Mouse (Mus musculus) lung, postnatal 0 days (tissue): ENCODE results near the gene Uimc1.

Experiments used
- CTCF ChIP-seq: IDR thresholded peaks from 2 replicates; pipeline ENCODE4 v1.5.1; 2016; ENCODE audit warnings: antibody characterized with exemption, mild to moderate bottlenecking
- EP300 ChIP-seq: IDR thresholded peaks from 2 replicates; pipeline ENCODE4 v1.6.1; 2016; ENCODE audit warnings: antibody characterized with exemption, mild to moderate bottlenecking, control low read depth

DNA sequence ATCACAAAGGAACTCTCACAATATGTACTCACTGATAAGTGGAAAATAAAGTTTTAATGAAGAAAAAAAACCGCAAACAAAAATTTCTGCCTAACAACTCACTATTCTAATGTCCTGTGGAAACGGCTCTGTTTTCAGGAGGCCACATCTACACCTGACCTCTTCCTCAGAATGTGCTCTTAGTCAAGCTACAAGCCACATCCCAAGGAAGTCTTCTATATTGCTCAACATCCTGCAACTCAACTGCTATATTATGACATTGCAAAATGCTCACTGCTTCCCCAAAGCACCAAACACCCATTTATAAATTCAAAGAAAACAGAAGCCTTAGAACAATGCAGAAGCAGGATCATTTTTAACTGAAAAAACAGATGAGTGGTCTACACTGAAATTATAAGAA, 60.1 kb downstream of the Uimc1 start:
- TF ChIP-seq CTCF = no peak
- TF ChIP-seq EP300 = no peak
